Mouse (Mus musculus) megakaryocyte, embryonic 14.5 days (primary cell): ENCODE measurements at regions not wholly inside any gene's neighbourhood (a gene's known extent, or its start where the extent isn't known, plus 50 kb on each side); places are given as distances from the start of the nearest gene placed in this dataset.

Source experiments
- FLI1 ChIP-seq: IDR thresholded peaks from 2 replicates; pipeline ENCODE4 v1.6.1; 2012; ENCODE audit warnings: low read length, inconsistent platforms, mixed read lengths
- GATA1 ChIP-seq: IDR thresholded peaks from 3 replicates; pipeline ENCODE4 v1.6.1; 2012; ENCODE audit warnings: mixed read lengths, low read length, inconsistent platforms, borderline replicate concordance

DNA sequence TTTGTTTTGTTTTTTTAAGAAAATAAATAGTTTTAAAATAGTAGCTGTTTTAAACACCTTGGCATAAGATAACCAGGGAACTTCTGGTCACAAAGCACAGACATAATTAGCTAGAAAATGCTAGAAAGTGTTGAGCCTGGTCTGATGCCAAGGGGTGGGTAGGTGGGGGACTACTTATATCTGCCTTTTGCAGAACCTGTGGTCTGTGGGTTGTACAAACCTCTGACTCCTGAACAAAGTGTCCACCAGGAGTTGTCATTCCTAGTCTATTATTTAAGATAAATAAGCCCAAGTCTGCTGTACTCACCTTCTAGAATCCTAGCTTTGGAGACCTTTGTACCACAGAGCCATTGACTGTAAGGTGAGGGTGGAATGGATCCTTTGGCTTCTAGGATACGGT lies 191.9 kb upstream of the Ccdc122 start:
- TF ChIP-seq GATA1 = no peak
- no peak for TF ChIP-seq FLI1
